ENCODE assay signal across 12 mouse cellular contexts in the genomic region with DNA sequence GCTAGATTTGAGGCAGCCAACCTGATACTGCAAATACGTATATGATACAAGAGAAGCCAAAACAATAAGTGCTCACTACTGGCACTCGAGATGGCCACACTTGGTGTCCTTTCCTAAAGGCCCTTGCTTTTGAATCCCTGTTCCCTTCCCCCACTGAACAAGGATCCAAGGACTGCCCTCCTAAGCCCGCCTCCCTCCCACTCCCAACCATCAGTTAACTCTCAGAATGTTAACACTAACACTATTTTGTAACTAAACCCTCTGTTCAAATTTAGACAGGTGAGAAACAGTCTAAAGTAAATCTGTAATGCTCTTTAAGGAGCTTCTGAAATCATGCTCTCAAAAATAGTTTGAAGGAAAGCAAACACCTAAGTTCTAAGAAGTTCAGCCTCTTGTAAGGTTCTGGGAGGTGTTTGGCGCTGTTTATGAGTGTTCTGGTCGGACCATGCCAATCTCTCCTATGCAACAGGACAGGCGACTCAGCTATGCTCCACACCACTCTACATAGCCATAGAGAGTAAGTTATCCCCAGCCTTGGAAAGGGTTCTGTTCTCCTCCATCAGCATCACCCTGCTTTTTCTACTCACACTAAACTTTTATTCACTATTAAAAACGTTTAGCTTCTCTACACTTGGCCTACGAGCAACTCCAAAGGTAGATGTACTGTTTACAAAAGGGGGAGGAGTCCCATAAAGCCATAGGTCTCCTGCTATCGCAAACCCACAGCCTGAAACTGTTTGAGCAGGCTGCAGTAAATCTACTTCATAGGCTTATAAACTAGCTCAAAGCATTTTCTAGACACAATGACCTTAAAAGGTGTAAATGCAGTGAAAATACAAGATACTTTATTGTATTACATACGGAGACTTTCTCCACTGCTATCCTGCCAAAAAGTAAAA. TPM values are rescaled to one million over a fixed set of nuclear protein-coding genes. Genes with fewer than 3 reads are reported as not detected.
DNase-seq lines count a peak whose midpoint lies in the region; ATAC-seq lines count a peak whose summit lies in the region.
"Had no signal": no experiment of that assay in that cellular context is flagged by ENCODE, and none has a peak within 500 bp of the region (broad histone marks: within the 10 kb centered on the region; RNA-seq: fewer than 3 reads in every experiment).

No protein-coding gene starts in this region.

- H3K4me2 ChIP-seq in embryonic facial prominence, embryonic 12.5 days (replicated peaks): peak overlapping the region; percentile 82
- peak overlapping the region; percentile 92 for H3K4me2 ChIP-seq in hindbrain, embryonic 16.5 days (ENCODE audit: low read length)
- H3K4me2 ChIP-seq in midbrain, embryonic 11.5 days: peak overlapping the region; percentile 90

- intact Hi-C loops in heart, postnatal 25 days (cut with DNase I): loop anchor here (5.0 kb wide), 1 partner anchor 74 kb away; no protein-coding TSS in a partner anchor

- peak overlapping the region; percentile 27; the same call in 1 of the 2 replicates for H3K4me3 ChIP-seq in heart, embryonic 10.5 days
- peak overlapping the region; percentile 96; the same call in 1 of the 2 replicates for H3K4me3 ChIP-seq in embryonic facial prominence, embryonic 12.5 days
- H3K4me3 ChIP-seq in hindbrain, embryonic 16.5 days (ENCODE audit: low read length): peak overlapping the region; percentile 83
- H3K4me3 ChIP-seq in midbrain, embryonic 11.5 days (ENCODE audit: low read depth, low read length): no peak overlapping the region

- WGBS in heart, embryonic 10.5 days: 67% methylated on average over 10 of the region's 10 CpGs
- WGBS in embryonic facial prominence, embryonic 12.5 days: 54% methylated on average over 10 of the region's 10 CpGs
- 33% methylated on average over 10 of the region's 10 CpGs for WGBS in hindbrain, embryonic 16.5 days
- 57% methylated on average over 10 of the region's 10 CpGs for WGBS in midbrain, embryonic 11.5 days

- H3K27me3 ChIP-seq in heart, embryonic 10.5 days (ENCODE audit: insufficient read depth, poor library complexity, severe bottlenecking): no peaks in the 10 kb centered on the region
- peaks cover 9% of the 10 kb centered on the region; the same call in 1 of the 2 replicates for H3K27me3 ChIP-seq in embryonic facial prominence, embryonic 12.5 days
- no peaks in the 10 kb centered on the region for H3K27me3 ChIP-seq in hindbrain, embryonic 16.5 days (replicated peaks; ENCODE audit: control insufficient read depth, insufficient read depth, low read length)
- no peaks in the 10 kb centered on the region for H3K27me3 ChIP-seq in midbrain, embryonic 11.5 days (ENCODE audit: control insufficient read depth, insufficient read depth, low read length)

- no peaks in the 10 kb centered on the region for H3K36me3 ChIP-seq in heart, embryonic 10.5 days
- no peaks in the 10 kb centered on the region for H3K36me3 ChIP-seq in embryonic facial prominence, embryonic 12.5 days
- H3K36me3 ChIP-seq in hindbrain, embryonic 16.5 days (ENCODE audit: control insufficient read depth, insufficient read depth, low read length): no peaks in the 10 kb centered on the region
- no peaks in the 10 kb centered on the region for H3K36me3 ChIP-seq in midbrain, embryonic 11.5 days (ENCODE audit: control insufficient read depth, insufficient read depth, low read length)

- H3K9me3 ChIP-seq in heart, embryonic 10.5 days: no peaks in the 10 kb centered on the region
- H3K9me3 ChIP-seq in embryonic facial prominence, embryonic 12.5 days: no peaks in the 10 kb centered on the region
- H3K9me3 ChIP-seq in hindbrain, embryonic 16.5 days (ENCODE audit: control insufficient read depth, low read length): no peaks in the 10 kb centered on the region
- no peaks in the 10 kb centered on the region for H3K9me3 ChIP-seq in midbrain, embryonic 11.5 days (ENCODE audit: control insufficient read depth, low read length)

- H3K9ac ChIP-seq in embryonic facial prominence, embryonic 12.5 days: no peak overlapping the region
- H3K9ac ChIP-seq in hindbrain, embryonic 16.5 days (ENCODE audit: low read depth, low read length): peak overlapping the region; percentile 35; the same call in 1 of the 2 replicates
- H3K9ac ChIP-seq in midbrain, embryonic 11.5 days (ENCODE audit: low read length): no peak overlapping the region

- peaks cover 69% of the 10 kb centered on the region for H3K4me1 ChIP-seq in heart, embryonic 10.5 days
- peaks cover 68% of the 10 kb centered on the region for H3K4me1 ChIP-seq in embryonic facial prominence, embryonic 12.5 days
- H3K4me1 ChIP-seq in hindbrain, embryonic 16.5 days (ENCODE audit: control insufficient read depth, insufficient read depth, low read depth, low read length): peaks cover 14% of the 10 kb centered on the region
- H3K4me1 ChIP-seq in midbrain, embryonic 11.5 days (ENCODE audit: control insufficient read depth, insufficient read depth, low read length): peaks cover 54% of the 10 kb centered on the region

- no peak overlapping the region for H3K27ac ChIP-seq in heart, embryonic 10.5 days
- H3K27ac ChIP-seq in embryonic facial prominence, embryonic 12.5 days: no peak overlapping the region
- H3K27ac ChIP-seq in hindbrain, embryonic 16.5 days (ENCODE audit: low read depth, low read length): no peak overlapping the region
- H3K27ac ChIP-seq in midbrain, embryonic 11.5 days (ENCODE audit: low read depth, low read length): no peak overlapping the region

- no peak for ATAC-seq in embryonic facial prominence, embryonic 12.5 days (ENCODE audit: insufficient number of reproducible peaks, insufficient read depth, low FRiP score, low TSS enrichment)
- no peak for ATAC-seq in hindbrain, embryonic 16.5 days
- no peak for ATAC-seq in midbrain, embryonic 11.5 days (ENCODE audit: low FRiP score)

- DNase-seq in heart, embryonic 10.5 days (ENCODE audit: low spot score): no peak
- no peak for DNase-seq in heart, postnatal 25 days (ENCODE audit: low spot score)
- DNase-seq in midbrain, embryonic 11.5 days (ENCODE audit: low spot score, missing footprints): no peak
- no peak for DNase-seq in natural killer cell, adult 2 months (ENCODE audit: low spot score in 2 of 2)
- DNase-seq in adrenal gland, postnatal 4 days (ENCODE audit: low spot score in 2 of 2): no peak
- DNase-seq in layer of hippocampus, postnatal 36 days: no peak
- DNase-seq: adrenal gland, adult 2 months; embryo, embryonic 11 days; kidney, adult 2 months; thymus, postnatal 4 days had no signal

RNA-seq across cellular contexts. Expression of gene Lrig1, which starts 3.5 kb away (rescaled TPM):
- polyA plus RNA-seq in heart, embryonic 10.5 days (2016; fragmentation: Nextera tagmentation; extraction: Ambion mirVana): 9.7 and 11.8 TPM in 2 replicates
- 10 to 100 TPM; 35.3 to 35.9 TPM for total RNA-seq in heart, postnatal 25 days (2021)
- polyA plus RNA-seq in embryonic facial prominence, embryonic 12.5 days (2016; fragmentation: Nextera tagmentation; extraction: Ambion mirVana): 20.1 and 23.3 TPM in 2 replicates
- polyA plus RNA-seq in hindbrain, embryonic 16.5 days (2015; fragmentation: Nextera tagmentation; extraction: Ambion mirVana): 18.7 and 22.7 TPM in 2 replicates
- polyA plus RNA-seq in midbrain, embryonic 11.5 days (2014; fragmentation: Nextera tagmentation; extraction: Ambion mirVana): 15.9 and 17.4 TPM in 2 replicates
- 10 to 100 TPM; 14.5 to 15.3 TPM for total RNA-seq in adrenal gland, postnatal 4 days (2021)
- total RNA-seq in layer of hippocampus, postnatal 36 days (2021): 10 to 100 TPM; 27.0 to 27.8 TPM
